Mouse (Mus musculus) kidney, adult 2 months (tissue): ENCODE measurements at regions not wholly inside any gene's neighbourhood (a gene's known extent, or its start where the extent isn't known, plus 50 kb on each side); places are given as distances from the start of the nearest gene placed in this dataset.

Source experiments
- CTCF ChIP-seq: fragments of 200-500 bp; conservative IDR thresholded peaks from 2 replicates; pipeline ENCODE4 v1.5.1; 2011; ENCODE audit warnings: low read depth, mild to moderate bottlenecking, control low read depth, low read length, moderate library complexity, mixed read lengths; ENCODE audit not compliant: insufficient read depth, insufficient read length
- POLR2A ChIP-seq: fragments of 200-500 bp; IDR thresholded peaks from one replicate; pipeline ENCODE4 v1.6.1; 2011; ENCODE audit warnings: low read depth, low read length, control low read depth

- no peak for TF ChIP-seq CTCF
- no peak for TF ChIP-seq POLR2A
Measured at GRCm38 (mm10) chr5:91302114-91302513, 100.7 kb downstream of the Btc start.
